Comparison of ENCODE assay signal across 9 mouse cellular contexts in genomic region chr19:34191645-34192007, GRCm38 (mm10). TPM values are rescaled to one million over a fixed set of nuclear protein-coding genes. Genes with fewer than 3 reads are reported as not detected.
A peak's percentile ranks its signal among the peaks of the same experiment; 100 is the strongest.
DNase-seq lines count a peak whose midpoint lies in the region; ATAC-seq and TF ChIP-seq lines count a peak whose summit lies in the region.
"Had no signal": no experiment of that assay in that cellular context is flagged by ENCODE, and none has a peak within 500 bp of the region (broad histone marks: within the 10 kb centered on the region; RNA-seq: fewer than 3 reads in every experiment).

No protein-coding gene starts in this region.

- peak overlapping the region; percentile 87 for H3K4me2 ChIP-seq in intestine, postnatal 0 days (replicated peaks; ENCODE audit: low read depth)
- H3K4me2 ChIP-seq in neural tube, embryonic 14.5 days (ENCODE audit: low read depth, low read length), result peak overlapping the region; percentile 91

- no peaks in the 10 kb centered on the region for H3K36me3 ChIP-seq in intestine, postnatal 0 days (ENCODE audit: control insufficient read depth, insufficient read depth)
- H3K36me3 ChIP-seq in neural tube, embryonic 14.5 days (ENCODE audit: control insufficient read depth, insufficient read depth, low read length), result no peaks in the 10 kb centered on the region

- ATAC-seq in intestine, postnatal 0 days, result no peak
- ATAC-seq in neural tube, embryonic 14.5 days (ENCODE audit: low read depth), result peak; percentile 47

- H3K27me3 ChIP-seq in intestine, postnatal 0 days (replicated peaks; ENCODE audit: control insufficient read depth, insufficient read depth, low read length), result no peaks in the 10 kb centered on the region
- no peaks in the 10 kb centered on the region for H3K27me3 ChIP-seq in neural tube, embryonic 14.5 days (ENCODE audit: control insufficient read depth, insufficient read depth, low read length)

- TF ChIP-seq CTCF in lung, adult 2 months (IDR thresholded peaks at IDR 0.05; ENCODE audit: insufficient read depth, low read length), result no peak
- TF ChIP-seq CTCF in embryonic fibroblast, embryonic 13.5 days (IDR thresholded peaks at IDR 0.05; ENCODE audit: borderline replicate concordance, insufficient read depth, low read length), result no peak
- TF ChIP-seq CTCF in intestine, postnatal 0 days (IDR thresholded peaks at IDR 0.05; ENCODE audit: low read depth), result no peak

- intact Hi-C loops in gastrocnemius, postnatal 36 days (cut with DNase I), result no loop called here

- H3K9ac ChIP-seq in intestine, postnatal 0 days (ENCODE audit: low read depth, low read length), result 0 out of 2 replicates have a peak overlapping the region, but pooled peaks have one; percentile 77
- H3K9ac ChIP-seq in neural tube, embryonic 14.5 days (replicated peaks; ENCODE audit: low read depth, low read length), result peak overlapping the region; percentile 86; the same call in 1 of the 2 replicates

- WGBS in lung, adult 2 months, result 58% methylated on average over 10 of the region's 10 CpGs
- WGBS in intestine, postnatal 0 days, result 36% methylated on average over 10 of the region's 10 CpGs
- WGBS in neural tube, embryonic 14.5 days, result 19% methylated on average over 10 of the region's 10 CpGs

- no peak for TF ChIP-seq POLR2A in lung, adult 2 months (IDR thresholded peaks at IDR 0.05; ENCODE audit: borderline replicate concordance, extremely low read depth, low read depth, low read length)
- no peak for TF ChIP-seq POLR2A in embryonic fibroblast, embryonic 13.5 days (IDR thresholded peaks at IDR 0.05; ENCODE audit: low read depth, low read length)

- H3K9me3 ChIP-seq in intestine, postnatal 0 days (ENCODE audit: control insufficient read depth), result no peaks in the 10 kb centered on the region
- H3K9me3 ChIP-seq in neural tube, embryonic 14.5 days (ENCODE audit: control insufficient read depth, low read length), result no peaks in the 10 kb centered on the region

- H3K4me1 ChIP-seq in lung, adult 2 months (ENCODE audit: control insufficient read depth, insufficient read depth, low read length), result no peaks in the 10 kb centered on the region; the same call in none of the 2 replicates
- H3K4me1 ChIP-seq in embryonic fibroblast, embryonic 13.5 days (ENCODE audit: control insufficient read depth, insufficient read depth, low read length), result peaks cover 3% of the 10 kb centered on the region; the same call in 1 of the 2 replicates
- no peaks in the 10 kb centered on the region for H3K4me1 ChIP-seq in intestine, postnatal 0 days (replicated peaks; ENCODE audit: control insufficient read depth, insufficient read depth, low read length)
- H3K4me1 ChIP-seq in neural tube, embryonic 14.5 days (ENCODE audit: control insufficient read depth, insufficient read depth, low read length), result no peaks in the 10 kb centered on the region

- peak overlapping the region; percentile 15 for H3K4me3 ChIP-seq in lung, adult 2 months (replicated peaks; ENCODE audit: extremely low read depth, low read depth, low read length)
- peak overlapping the region; percentile 85 for H3K4me3 ChIP-seq in embryonic fibroblast, embryonic 13.5 days (ENCODE audit: insufficient read depth, low read length)
- H3K4me3 ChIP-seq in intestine, postnatal 0 days (ENCODE audit: low read depth, low read length), result peak overlapping the region; percentile 75
- H3K4me3 ChIP-seq in neural tube, embryonic 14.5 days (ENCODE audit: low read depth, low read length), result peak overlapping the region; percentile 72

- DNase-seq in lung, adult 2 months, result no peak
- DNase-seq in lung, postnatal 36 days, result no peak
- no peak for DNase-seq in gastrocnemius, postnatal 36 days
- DNase-seq in gastrocnemius, adult 8-10 months (ENCODE audit: low spot score in 2 of 2), result no peak
- no peak for DNase-seq in retina, postnatal 1 day

- H3K27ac ChIP-seq in embryonic fibroblast, embryonic 13.5 days (ENCODE audit: insufficient read depth, low read length), result 0 out of 2 replicates have a peak overlapping the region, but pooled peaks have one; percentile 3
- 0 out of 2 replicates have a peak overlapping the region, but pooled peaks have one; percentile 90 for H3K27ac ChIP-seq in intestine, postnatal 0 days (ENCODE audit: low read depth, low read length)
- no peak overlapping the region; the same call in 1 of the 2 replicates for H3K27ac ChIP-seq in neural tube, embryonic 14.5 days (ENCODE audit: low read depth, low read length)

RNA-seq across cellular contexts. Expression of gene Stambpl1, which starts 0.4 kb away (rescaled TPM):
- polyA plus RNA-seq in lung, adult 2 months (2012; rRNA removed), result 5.1 and 7.4 TPM in 2 replicates
- polyA plus RNA-seq in embryonic fibroblast, embryonic 13.5 days (2011; ENCODE audit: insufficient read length, low read depth, missing spikeins), result 30.6 and 40.5 TPM in 2 replicates
- 14.8 and 16.8 TPM in 2 replicates for polyA plus RNA-seq in intestine, postnatal 0 days (2015; fragmentation: Nextera tagmentation; extraction: Ambion mirVana)
- polyA plus RNA-seq in neural tube, embryonic 14.5 days (2014; fragmentation: Nextera tagmentation; extraction: Ambion mirVana), result 20.7 and 25.7 TPM in 2 replicates
- under 1 TPM; 0.79 TPM for total RNA-seq in gastrocnemius, postnatal 36 days (2021)
- total RNA-seq in gastrocnemius, adult 8-10 months (2022), result under 1 TPM; 0.48 to 0.80 (median 0.57) TPM

RNA-seq across cellular contexts. Expression of gene Ankrd22, which starts 25.8 kb away (rescaled TPM):
- polyA plus RNA-seq in lung, adult 2 months (2012; rRNA removed), result 1.6 TPM in 1 of 2 replicates, not detected in the other
- not detected in 2 replicates for polyA plus RNA-seq in embryonic fibroblast, embryonic 13.5 days (2011; ENCODE audit: insufficient read length, low read depth, missing spikeins)
- 3.0 TPM in 2 replicates for polyA plus RNA-seq in intestine, postnatal 0 days (2015; fragmentation: Nextera tagmentation; extraction: Ambion mirVana)
- polyA plus RNA-seq in neural tube, embryonic 14.5 days (2014; fragmentation: Nextera tagmentation; extraction: Ambion mirVana), result not detected in 2 replicates
- not detected for total RNA-seq in gastrocnemius, postnatal 36 days (2021)
- total RNA-seq in gastrocnemius, adult 8-10 months (2022), result not detected
- polyA plus RNA-seq: liver, adult 2 months had no signal

Comparison
In these comparisons a context has a peak if more than half of its experiments do, and no peak if none do; other contexts are left out.
1. H3K4me3 ChIP-seq: peak in every context shown above with its lines; median percentile 85 in embryonic fibroblast, embryonic 13.5 days; 75 in intestine, postnatal 0 days; 72 in neural tube, embryonic 14.5 days; 15 in lung, adult 2 months.